Comparison of ENCODE assay signal across 10 mouse cellular contexts in genomic region chr8:128724819-128725218, GRCm38 (mm10). TPM values are rescaled to one million over a fixed set of nuclear protein-coding genes. Genes with fewer than 3 reads are reported as not detected.
DNase-seq lines count a peak whose midpoint lies in the region; ATAC-seq and TF ChIP-seq lines count a peak whose summit lies in the region.
"Had no signal": no experiment of that assay in that cellular context is flagged by ENCODE, and none has a peak within 500 bp of the region (broad histone marks: within the 10 kb centered on the region; RNA-seq: fewer than 3 reads in every experiment).

No protein-coding gene starts in this region.

- H3K9ac ChIP-seq in intestine, postnatal 0 days (ENCODE audit: low read depth, low read length), result no peak overlapping the region
- H3K9ac ChIP-seq in intestine, embryonic 15.5 days, result no peak overlapping the region
- no peak overlapping the region for H3K9ac ChIP-seq in ES-Bruce4 (ENCODE audit: low read depth, poor library complexity, severe bottlenecking)
- no peak overlapping the region for H3K9ac ChIP-seq in hindbrain, embryonic 16.5 days (ENCODE audit: low read depth, low read length)
- no peak overlapping the region for H3K9ac ChIP-seq in midbrain, embryonic 12.5 days (replicated peaks)
- H3K9ac ChIP-seq: embryonic facial prominence, embryonic 12.5 days; liver, embryonic 15.5 days had no signal

- H3K27ac ChIP-seq in intestine, postnatal 0 days (ENCODE audit: low read depth, low read length), result no peak overlapping the region
- H3K27ac ChIP-seq in intestine, embryonic 15.5 days, result no peak overlapping the region
- no peak overlapping the region for H3K27ac ChIP-seq in ES-Bruce4 (ENCODE audit: insufficient read depth, low read length)
- H3K27ac ChIP-seq in hindbrain, embryonic 16.5 days (ENCODE audit: low read depth, low read length), result no peak overlapping the region
- no peak overlapping the region for H3K27ac ChIP-seq in midbrain, embryonic 12.5 days (replicated peaks)
- H3K27ac ChIP-seq: embryonic facial prominence, embryonic 12.5 days; liver, embryonic 15.5 days had no signal

- peak; percentile 6 for DNase-seq in c-Kit-positive CD71-negative TER-119-negative erythroid progenitor cells, embryonic 14.5 days (ENCODE audit: low read depth)
- DNase-seq in urinary bladder, postnatal 10 days (ENCODE audit: low spot score), result no peak
- DNase-seq in cerebellum, postnatal 36 days, result no peak

- no peaks in the 10 kb centered on the region for H3K9me3 ChIP-seq in intestine, postnatal 0 days (ENCODE audit: control insufficient read depth)
- H3K9me3 ChIP-seq in intestine, embryonic 15.5 days, result no peaks in the 10 kb centered on the region
- H3K9me3 ChIP-seq in ES-Bruce4 (replicated peaks; ENCODE audit: control insufficient read depth, insufficient read depth, low read length, poor library complexity, severe bottlenecking), result no peaks in the 10 kb centered on the region
- no peaks in the 10 kb centered on the region for H3K9me3 ChIP-seq in hindbrain, embryonic 16.5 days (ENCODE audit: control insufficient read depth, low read length)
- no peaks in the 10 kb centered on the region for H3K9me3 ChIP-seq in midbrain, embryonic 12.5 days
- H3K9me3 ChIP-seq: embryonic facial prominence, embryonic 12.5 days; liver, embryonic 15.5 days had no signal

- no peaks in the 10 kb centered on the region for H3K27me3 ChIP-seq in intestine, postnatal 0 days (replicated peaks; ENCODE audit: control insufficient read depth, insufficient read depth, low read length)
- H3K27me3 ChIP-seq in intestine, embryonic 15.5 days (replicated peaks), result no peaks in the 10 kb centered on the region
- H3K27me3 ChIP-seq in ES-Bruce4 (ENCODE audit: control insufficient read depth, insufficient read depth, low read length, poor library complexity, severe bottlenecking), result no peaks in the 10 kb centered on the region
- no peaks in the 10 kb centered on the region for H3K27me3 ChIP-seq in hindbrain, embryonic 16.5 days (replicated peaks; ENCODE audit: control insufficient read depth, insufficient read depth, low read length)
- no peaks in the 10 kb centered on the region for H3K27me3 ChIP-seq in midbrain, embryonic 12.5 days
- H3K27me3 ChIP-seq: embryonic facial prominence, embryonic 12.5 days; liver, embryonic 15.5 days had no signal

- no peak overlapping the region for H3K4me2 ChIP-seq in intestine, postnatal 0 days (replicated peaks; ENCODE audit: low read depth)
- no peak overlapping the region for H3K4me2 ChIP-seq in intestine, embryonic 15.5 days (replicated peaks)
- no peak overlapping the region for H3K4me2 ChIP-seq in hindbrain, embryonic 16.5 days (ENCODE audit: low read length)
- no peak overlapping the region for H3K4me2 ChIP-seq in midbrain, embryonic 12.5 days (replicated peaks)
- H3K4me2 ChIP-seq: embryonic facial prominence, embryonic 12.5 days; liver, embryonic 15.5 days had no signal

- ATAC-seq in intestine, postnatal 0 days, result peak; percentile 28; the same call in 1 of the 2 replicates
- no peak for ATAC-seq in intestine, embryonic 15.5 days
- ATAC-seq in hindbrain, embryonic 16.5 days, result peak; percentile 68
- ATAC-seq in midbrain, embryonic 12.5 days (ENCODE audit: low FRiP score, low read depth), result 0 out of 2 replicates have a peak, but pooled peaks have one; percentile 32

- WGBS in intestine, postnatal 0 days, result 72% methylated on average over 1 of the region's 1 CpGs
- WGBS in intestine, embryonic 15.5 days, result 42% methylated on average over 1 of the region's 1 CpGs
- WGBS in hindbrain, embryonic 16.5 days, result 68% methylated on average over 1 of the region's 1 CpGs
- WGBS in midbrain, embryonic 12.5 days, result 76% methylated on average over 1 of the region's 1 CpGs

- H3K4me1 ChIP-seq in intestine, postnatal 0 days (replicated peaks; ENCODE audit: control insufficient read depth, insufficient read depth, low read length), result no peaks in the 10 kb centered on the region
- no peaks in the 10 kb centered on the region for H3K4me1 ChIP-seq in intestine, embryonic 15.5 days (replicated peaks)
- no peaks in the 10 kb centered on the region for H3K4me1 ChIP-seq in ES-Bruce4 (ENCODE audit: control insufficient read depth, insufficient read depth, low read length)
- no peaks in the 10 kb centered on the region for H3K4me1 ChIP-seq in hindbrain, embryonic 16.5 days (ENCODE audit: control insufficient read depth, insufficient read depth, low read depth, low read length)
- H3K4me1 ChIP-seq in midbrain, embryonic 12.5 days, result no peaks in the 10 kb centered on the region; the same call in 1 of the 2 replicates
- H3K4me1 ChIP-seq: embryonic facial prominence, embryonic 12.5 days had no signal

- peak; percentile 79 for TF ChIP-seq CTCF in intestine, postnatal 0 days (IDR thresholded peaks at IDR 0.05; ENCODE audit: low read depth)
- peak; percentile 21 for TF ChIP-seq CTCF in ES-Bruce4 (IDR thresholded peaks at IDR 0.05; ENCODE audit: low read depth, low read length)

- peaks cover 57% of the 10 kb centered on the region for H3K36me3 ChIP-seq in intestine, postnatal 0 days (ENCODE audit: control insufficient read depth, insufficient read depth)
- H3K36me3 ChIP-seq in intestine, embryonic 15.5 days, result peaks cover 25% of the 10 kb centered on the region
- peaks cover 66% of the 10 kb centered on the region for H3K36me3 ChIP-seq in ES-Bruce4 (ENCODE audit: control insufficient read depth, insufficient read depth, low read length, poor library complexity, severe bottlenecking)
- H3K36me3 ChIP-seq in hindbrain, embryonic 16.5 days (ENCODE audit: control insufficient read depth, insufficient read depth, low read length), result peaks cover 23% of the 10 kb centered on the region
- H3K36me3 ChIP-seq in midbrain, embryonic 12.5 days, result peaks cover 42% of the 10 kb centered on the region

- H3K4me3 ChIP-seq in intestine, postnatal 0 days (ENCODE audit: low read depth, low read length), result no peak overlapping the region
- H3K4me3 ChIP-seq in intestine, embryonic 15.5 days (replicated peaks), result no peak overlapping the region
- no peak overlapping the region for H3K4me3 ChIP-seq in ES-Bruce4 (ENCODE audit: low read depth, low read length)
- no peak overlapping the region for H3K4me3 ChIP-seq in hindbrain, embryonic 16.5 days (ENCODE audit: low read length)
- H3K4me3 ChIP-seq in midbrain, embryonic 12.5 days, result no peak overlapping the region
- H3K4me3 ChIP-seq: embryonic facial prominence, embryonic 12.5 days; liver, embryonic 15.5 days had no signal

- no peak for TF ChIP-seq EP300 in ES-Bruce4 (IDR thresholded peaks at IDR 0.05; ENCODE audit: insufficient read depth, low read depth, low read length)

- no peak for TF ChIP-seq POLR2A in ES-Bruce4 (IDR thresholded peaks at IDR 0.05; ENCODE audit: insufficient read depth, low read length)

RNA-seq across cellular contexts. Expression of gene Itgb1, which starts 39.4 kb away (rescaled TPM):
- 185 and 188 TPM in 2 replicates for polyA plus RNA-seq in intestine, postnatal 0 days (2015; fragmentation: Nextera tagmentation; extraction: Ambion mirVana)
- polyA plus RNA-seq in intestine, embryonic 15.5 days (2015; fragmentation: Nextera tagmentation; extraction: Ambion mirVana), result 261 and 305 TPM in 2 replicates
- 244 and 246 TPM in 2 replicates for polyA plus RNA-seq in ES-Bruce4 (2011; ENCODE audit: insufficient read depth, insufficient read length, low read depth, missing spikeins)
- 80.5 and 96.1 TPM in 2 replicates for polyA plus RNA-seq in hindbrain, embryonic 16.5 days (2015; fragmentation: Nextera tagmentation; extraction: Ambion mirVana)
- polyA plus RNA-seq in midbrain, embryonic 12.5 days (2016; fragmentation: Nextera tagmentation; extraction: Ambion mirVana), result 148 and 149 TPM in 2 replicates
